Mouse (Mus musculus) heart, embryonic 16.5 days (tissue): ENCODE measurements around the gene D11Wsu47e. TPM values are rescaled to one million over a fixed set of nuclear protein-coding genes. Genes with fewer than 3 reads are reported as not detected.

Source experiments
- ATAC-seq: fragments of 200-750 bp; cut with Nextera tagmentation; replicated peaks from 2 replicates; pipeline ENCODE4 v1.8.0; 2017; ENCODE audit warnings: moderate number of reproducible peaks; ENCODE audit not compliant: insufficient read depth, low FRiP score; ENCODE audit errors: extremely low read depth
- H3K27ac ChIP-seq: fragments of 300-500 bp; sonication (generic); 2 replicates; pipeline ENCODE4 v1.5.1; 2014; ENCODE audit warnings: mild to moderate bottlenecking, low read length, control low read depth, moderate library complexity
- H3K27me3 ChIP-seq: fragments of 300-500 bp; sonication (generic); 2 replicates; pipeline ENCODE4 v1.6.1; 2014; ENCODE audit warnings: low read length, mixed read lengths; ENCODE audit not compliant: control insufficient read depth, insufficient read depth
- H3K36me3 ChIP-seq: fragments of 300-500 bp; sonication (generic); 2 replicates; pipeline ENCODE4 v1.6.1; 2014; ENCODE audit not compliant: control insufficient read depth, insufficient read depth
- H3K4me1 ChIP-seq: fragments of 300-500 bp; sonication (generic); 2 replicates; pipeline ENCODE4 v1.6.1; 2014; ENCODE audit warnings: low read length, mixed read lengths; ENCODE audit not compliant: control insufficient read depth, insufficient read depth
- H3K4me2 ChIP-seq: fragments of 300-500 bp; sonication (generic); 2 replicates; pipeline ENCODE4 v1.6.1; 2014; ENCODE audit warnings: low read depth, mild to moderate bottlenecking, control low read depth, low read length
- H3K4me3 ChIP-seq: fragments of 300-500 bp; sonication (generic); 2 replicates; pipeline ENCODE4 v1.5.1; 2014; ENCODE audit warnings: mild to moderate bottlenecking, control low read depth, low read length
- H3K9ac ChIP-seq: fragments of 300-500 bp; sonication (generic); 2 replicates; pipeline ENCODE4 v1.6.1; 2014; ENCODE audit warnings: low read length, control low read depth
- H3K9me3 ChIP-seq: fragments of 300-500 bp; sonication (generic); replicated peaks from 2 replicates; pipeline ENCODE4 v1.6.1; 2016; ENCODE audit warnings: low read length; ENCODE audit not compliant: control insufficient read depth
- WGBS: fragments of 180-500 bp; shearing (Covaris S2); extraction: QIAGEN DNeasy Blood & Tissue Kit; methylation state at CpG from one replicate; pipeline ENCODE4 v1.1.7; 2014; 5-methylcytosine and 5-hydroxymethylcytosine counted together
- polyA plus RNA-seq: library from polyadenylated mRNA; unstranded; fragments of >200 nt; fragmentation: Nextera tagmentation; extraction: Ambion mirVana; gene quantifications from 2 replicates; pipeline ENCODE4 v1.2.1, GENCODE M21; 2015

Gene D11Wsu47e
- polyA plus RNA-seq, 1 experiment from 2014 or later, result 14.8 TPM

- Histone ChIP-seq H3K9ac (no peak overlapping the region), H3K4me3 (no peak overlapping the region), H3K9me3 (no peaks in the 10 kb centered on the region), H3K27me3 (no peaks in the 10 kb centered on the region), H3K27ac (no peak overlapping the region), H3K4me2 (no peak overlapping the region), H3K36me3 (peaks cover 50% of the 10 kb centered on the region), H3K4me1 (no peaks in the 10 kb centered on the region)
- no peak for ATAC-seq
- WGBS, result 92% methylated on average over 11 of the region's 11 CpGs
Measured at GRCm38 (mm10) chr11:113660940-113661339, 23.3 kb upstream of the D11Wsu47e start.

- H3K36me3 ChIP-seq, result peaks cover 41% of the 10 kb centered on the region
- no peak for ATAC-seq
- H3K4me1 ChIP-seq, result peaks cover 7% of the 10 kb centered on the region
- H3K27me3 ChIP-seq, result no peaks in the 10 kb centered on the region
- no peak overlapping the region for H3K27ac ChIP-seq
- H3K4me2 ChIP-seq, result no peak overlapping the region
- WGBS, result 86% methylated on average over 18 of the region's 18 CpGs
- no peaks in the 10 kb centered on the region for H3K9me3 ChIP-seq
- no peak overlapping the region for H3K9ac ChIP-seq
- no peak overlapping the region for H3K4me3 ChIP-seq
Measured at GRCm38 (mm10) chr11:113661835-113662351, 22.3 kb upstream of the D11Wsu47e start.

- Histone ChIP-seq H3K4me3 (no peak overlapping the region), H3K36me3 (peaks cover 26% of the 10 kb centered on the region), H3K27ac (no peak overlapping the region), H3K4me2 (no peak overlapping the region), H3K9ac (no peak overlapping the region), H3K4me1 (peaks cover 23% of the 10 kb centered on the region), H3K9me3 (no peaks in the 10 kb centered on the region), H3K27me3 (no peaks in the 10 kb centered on the region)
- ATAC-seq, result no peak
- WGBS, result 68% methylated on average over 2 of the region's 2 CpGs
Measured at GRCm38 (mm10) chr11:113664279-113664678, 19.9 kb upstream of the D11Wsu47e start.

- 61% methylated on average over 6 of the region's 6 CpGs for WGBS
- Histone ChIP-seq H3K4me1 (peaks cover 23% of the 10 kb centered on the region), H3K27ac (no peak overlapping the region), H3K9ac (no peak overlapping the region), H3K4me3 (no peak overlapping the region), H3K4me2 (no peak overlapping the region), H3K36me3 (peaks cover 18% of the 10 kb centered on the region), H3K9me3 (no peaks in the 10 kb centered on the region), H3K27me3 (no peaks in the 10 kb centered on the region)
- no peak for ATAC-seq
Measured at GRCm38 (mm10) chr11:113666205-113666604, 18.0 kb upstream of the D11Wsu47e start.

- Histone ChIP-seq H3K27me3 (no peaks in the 10 kb centered on the region), H3K36me3 (peaks cover 16% of the 10 kb centered on the region), H3K9me3 (no peaks in the 10 kb centered on the region), H3K27ac (no peak overlapping the region), H3K4me2 (no peak overlapping the region), H3K4me1 (peaks cover 23% of the 10 kb centered on the region), H3K4me3 (no peak overlapping the region), H3K9ac (no peak overlapping the region)
- 45% methylated on average over 10 of the region's 10 CpGs for WGBS
- ATAC-seq, result peak; percentile 49; the same call in 1 of the 2 replicates
Measured at GRCm38 (mm10) chr11:113666648-113667047, 17.6 kb upstream of the D11Wsu47e start.

GRCm38 (mm10) chr11:113667122-113667521, 17.1 kb upstream of the D11Wsu47e start:
- WGBS, result 74% methylated on average over 2 of the region's 2 CpGs
- Histone ChIP-seq H3K36me3 (peaks cover 14% of the 10 kb centered on the region), H3K4me2 (no peak overlapping the region)

GRCm38 (mm10) chr11:113667704-113668103, 16.5 kb upstream of the D11Wsu47e start:
- Histone ChIP-seq H3K27me3 (no peaks in the 10 kb centered on the region), H3K27ac (no peak overlapping the region), H3K9me3 (no peaks in the 10 kb centered on the region), H3K4me1 (peaks cover 23% of the 10 kb centered on the region), H3K4me2 (no peak overlapping the region), H3K36me3 (peaks cover 15% of the 10 kb centered on the region), H3K4me3 (no peak overlapping the region), H3K9ac (no peak overlapping the region)
- WGBS, result 66% methylated on average over 4 of the region's 4 CpGs
- no peak for ATAC-seq

More at GRCm38 (mm10) chr11:113667122-113667521, 17.1 kb upstream of the D11Wsu47e start:
- H3K27ac ChIP-seq, result no peak overlapping the region
- peaks cover 23% of the 10 kb centered on the region for H3K4me1 ChIP-seq
- ATAC-seq, result no peak
- H3K9me3 ChIP-seq, result no peaks in the 10 kb centered on the region
- H3K4me3 ChIP-seq, result no peak overlapping the region
- H3K9ac ChIP-seq, result no peak overlapping the region
- H3K27me3 ChIP-seq, result no peaks in the 10 kb centered on the region

GRCm38 (mm10) chr11:113668857-113669256, 15.4 kb upstream of the D11Wsu47e start:
- ATAC-seq, result no peak
- Histone ChIP-seq H3K27ac (no peak overlapping the region), H3K9me3 (no peaks in the 10 kb centered on the region), H3K4me1 (peaks cover 30% of the 10 kb centered on the region), H3K4me2 (no peak overlapping the region), H3K9ac (no peak overlapping the region), H3K27me3 (no peaks in the 10 kb centered on the region), H3K4me3 (no peak overlapping the region), H3K36me3 (peaks cover 19% of the 10 kb centered on the region)
- WGBS, result 75% methylated on average over 5 of the region's 5 CpGs

GRCm38 (mm10) chr11:113669711-113670110, 14.5 kb upstream of the D11Wsu47e start:
- Histone ChIP-seq H3K27ac (no peak overlapping the region), H3K4me2 (no peak overlapping the region), H3K4me1 (peaks cover 35% of the 10 kb centered on the region), H3K9me3 (no peaks in the 10 kb centered on the region), H3K27me3 (no peaks in the 10 kb centered on the region), H3K9ac (no peak overlapping the region), H3K36me3 (peaks cover 17% of the 10 kb centered on the region), H3K4me3 (no peak overlapping the region)
- 79% methylated on average over 4 of the region's 4 CpGs for WGBS
- ATAC-seq, result no peak
